Mouse (Mus musculus): Measurements from ENCODE around the gene Nr1h3. TPM values are rescaled to one million over a fixed set of nuclear protein-coding genes. Genes with fewer than 3 reads are reported as not detected.

The Nr1h3 gene
- polyA plus RNA-seq, 1 experiment from 2014 or later = 2.1 TPM

DNA sequence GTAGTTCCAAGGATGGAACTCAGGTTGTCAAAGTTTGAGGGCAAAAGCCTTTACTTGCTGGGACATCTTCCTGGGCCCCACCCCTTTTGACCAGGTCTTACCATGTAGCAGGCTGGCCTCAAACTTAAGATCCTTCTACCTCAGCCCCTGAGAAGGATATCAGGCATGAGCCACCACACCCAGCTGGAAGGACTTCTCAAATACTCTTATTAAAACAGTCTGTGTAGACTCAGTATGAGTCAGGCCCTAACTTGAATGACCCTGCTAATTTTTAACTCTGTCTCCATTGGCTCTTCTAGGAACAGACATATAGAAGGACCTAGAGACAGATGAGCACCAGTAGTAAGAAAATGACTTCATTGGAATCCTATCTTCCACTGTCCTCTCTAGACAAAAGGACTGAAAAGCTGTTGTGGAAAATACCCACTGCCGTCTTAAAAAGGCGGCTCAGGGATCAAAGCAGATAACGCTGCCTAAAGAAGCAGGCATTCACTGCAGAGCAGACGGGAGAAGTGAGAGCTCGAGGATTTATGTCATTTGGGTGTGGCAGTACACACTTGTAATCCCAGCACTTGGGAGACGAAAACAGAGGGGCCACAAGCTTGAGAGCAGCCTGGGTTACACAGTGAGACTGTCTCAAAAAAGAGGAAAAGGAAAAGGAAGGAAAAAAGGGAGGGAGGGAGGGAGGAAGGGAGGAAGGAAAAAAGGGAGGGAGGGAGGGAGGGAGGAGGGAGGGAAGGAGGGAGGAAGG, 45.5 kb downstream of the Nr1h3 start:
- Histone ChIP-seq H3K27me3 (no peaks in the 10 kb centered on the region), H3K36me3 (peaks cover 94% of the 10 kb centered on the region), H3K27ac (no peak overlapping the region), H3K9me3 (no peaks in the 10 kb centered on the region), H3K4me3 (replicated peaks) (no peak overlapping the region), H3K9ac (replicated peaks) (no peak overlapping the region), H3K4me1 (replicated peaks) (no peaks in the 10 kb centered on the region), H3K4me2 (replicated peaks) (no peak overlapping the region)
- WGBS = 27% methylated on average over 6 of the region's 6 CpGs
- no peak for ATAC-seq

DNA sequence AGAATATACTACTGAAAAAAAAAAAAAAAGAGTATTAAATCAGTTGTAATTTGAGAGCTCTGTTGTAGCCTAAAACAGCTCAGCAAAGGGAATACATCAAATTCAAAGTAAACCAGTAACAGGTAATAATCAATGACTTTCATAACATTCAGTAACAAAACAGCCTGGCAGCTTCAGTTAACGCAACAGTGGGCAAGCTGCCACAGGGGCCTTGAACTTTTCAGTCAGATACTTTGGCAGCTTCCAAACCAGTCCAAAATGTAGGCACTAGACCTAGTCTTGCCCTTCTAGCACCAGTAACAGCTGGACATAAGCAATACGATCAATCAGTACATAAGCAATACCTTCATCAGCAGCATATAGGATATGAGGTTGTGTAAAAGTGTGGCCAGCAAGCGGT, 48.5 kb downstream of the Nr1h3 start:
- Histone ChIP-seq H3K4me1 (replicated peaks) (no peaks in the 10 kb centered on the region), H3K36me3 (peaks cover 90% of the 10 kb centered on the region), H3K9me3 (no peaks in the 10 kb centered on the region), H3K27me3 (no peaks in the 10 kb centered on the region), H3K4me3 (replicated peaks) (no peak overlapping the region), H3K27ac (no peak overlapping the region), H3K9ac (replicated peaks) (no peak overlapping the region), H3K4me2 (replicated peaks) (no peak overlapping the region)
- 99% methylated on average over 3 of the region's 3 CpGs for WGBS
- no peak for ATAC-seq

DNA sequence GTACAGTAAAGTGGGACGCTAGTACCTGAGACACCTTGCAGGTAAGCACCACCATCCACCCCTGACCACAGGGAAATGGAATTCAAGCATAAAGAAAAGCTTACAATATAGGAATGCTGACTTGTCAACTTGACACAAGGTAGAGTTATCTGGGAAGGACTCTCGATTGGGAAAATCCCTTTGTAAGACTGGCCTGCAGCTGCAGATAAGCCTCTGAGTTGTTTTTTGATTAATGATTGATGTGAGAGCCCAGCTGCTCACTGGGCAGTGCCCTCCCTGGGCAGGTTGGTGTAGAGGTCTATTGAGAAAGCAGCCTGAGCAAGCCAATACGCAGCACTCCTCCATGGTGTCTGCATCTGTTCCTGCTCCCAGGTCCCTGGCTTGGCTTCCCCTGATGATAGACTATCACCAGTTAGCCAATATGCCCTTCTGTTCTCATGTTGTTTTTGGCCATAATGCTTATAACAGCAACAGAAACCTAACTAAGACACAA, 49.7 kb downstream of the Nr1h3 start:
- Histone ChIP-seq H3K9me3 (no peaks in the 10 kb centered on the region), H3K4me1 (replicated peaks) (no peaks in the 10 kb centered on the region), H3K9ac (replicated peaks) (no peak overlapping the region), H3K4me2 (replicated peaks) (no peak overlapping the region), H3K27ac (no peak overlapping the region), H3K36me3 (peaks cover 85% of the 10 kb centered on the region), H3K4me3 (replicated peaks) (no peak overlapping the region), H3K27me3 (no peaks in the 10 kb centered on the region)
- 89% methylated on average over 3 of the region's 3 CpGs for WGBS
- no peak for ATAC-seq

DNA sequence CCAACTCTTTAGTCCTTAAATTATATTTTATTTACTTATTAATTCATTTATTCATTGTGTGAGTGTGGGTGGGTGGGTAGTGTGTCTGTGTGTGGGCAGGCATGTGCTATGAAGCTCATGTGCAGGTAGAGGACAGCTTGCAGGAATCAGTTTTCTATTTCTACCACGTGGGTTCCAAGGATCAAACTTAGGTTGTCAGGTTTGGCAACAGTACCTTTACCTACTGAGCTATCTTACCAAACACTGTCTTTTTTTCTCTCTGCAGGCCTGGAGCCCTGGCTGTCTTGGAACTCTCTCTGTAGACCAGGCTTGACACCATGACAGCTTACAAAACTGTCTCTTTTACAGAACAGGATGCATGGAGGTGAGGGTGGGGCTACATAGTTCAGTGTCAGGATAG, 51.3 kb downstream of the Nr1h3 start:
- no peak overlapping the region for H3K27ac ChIP-seq
- H3K4me3 ChIP-seq (replicated peaks) = no peak overlapping the region
- ATAC-seq = no peak
- peaks cover 77% of the 10 kb centered on the region for H3K36me3 ChIP-seq
- 88% methylated on average over 1 of the region's 1 CpGs for WGBS
- no peak overlapping the region for H3K9ac ChIP-seq (replicated peaks)
- H3K4me1 ChIP-seq (replicated peaks) = no peaks in the 10 kb centered on the region
- no peaks in the 10 kb centered on the region for H3K27me3 ChIP-seq
- no peak overlapping the region for H3K4me2 ChIP-seq (replicated peaks)
- H3K9me3 ChIP-seq = no peaks in the 10 kb centered on the region

DNA sequence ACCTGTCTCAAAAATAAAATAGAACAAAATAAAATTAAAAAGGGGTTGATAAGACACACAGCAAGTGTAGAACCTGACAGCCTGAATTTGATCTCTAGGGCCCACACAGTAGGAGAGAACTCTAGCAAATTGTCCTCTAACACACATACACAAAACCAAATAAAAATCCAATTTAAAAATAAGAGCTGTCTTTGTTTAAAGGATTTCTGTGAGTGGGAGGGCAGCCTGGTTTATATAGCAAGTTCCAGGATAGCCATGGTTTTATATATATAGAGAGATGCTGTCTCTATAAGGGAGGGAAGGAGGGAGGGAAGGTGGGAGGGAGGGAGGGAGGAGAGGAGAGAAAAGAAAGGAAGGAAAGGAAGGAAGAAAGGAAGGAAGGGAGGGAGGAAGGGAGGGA, 54.5 kb downstream of the Nr1h3 start:
- H3K4me2 ChIP-seq (replicated peaks) = no peak overlapping the region
- H3K27ac ChIP-seq = no peak overlapping the region
- no peaks in the 10 kb centered on the region for H3K4me1 ChIP-seq (replicated peaks)
- H3K9me3 ChIP-seq = no peaks in the 10 kb centered on the region
- H3K27me3 ChIP-seq = no peaks in the 10 kb centered on the region
- no peak overlapping the region for H3K9ac ChIP-seq (replicated peaks)
- H3K36me3 ChIP-seq = peaks cover 78% of the 10 kb centered on the region
- H3K4me3 ChIP-seq (replicated peaks) = no peak overlapping the region
- no peak for ATAC-seq

DNA sequence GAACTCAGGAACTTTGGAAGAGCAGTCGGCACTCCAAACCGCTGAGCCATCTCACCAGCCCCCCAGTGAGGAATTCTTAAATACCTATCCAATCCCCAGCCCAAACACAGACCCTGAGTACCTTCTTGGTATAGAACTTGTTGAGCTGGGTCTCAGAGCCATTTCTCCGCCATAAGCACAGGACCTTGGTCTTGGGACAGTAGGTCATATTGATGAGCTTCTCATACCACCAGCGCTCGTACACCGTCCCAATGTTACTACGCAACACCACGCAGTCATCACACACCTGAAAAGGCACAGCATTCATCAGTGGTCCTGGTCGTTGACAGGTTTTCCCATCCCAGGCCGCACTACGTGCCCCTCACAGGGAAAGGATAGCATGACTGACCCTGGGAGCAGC, 59.2 kb downstream of the Nr1h3 start:
- ATAC-seq = no peak
- Histone ChIP-seq H3K27ac (no peak overlapping the region), H3K4me2 (replicated peaks) (no peak overlapping the region), H3K4me1 (replicated peaks) (no peaks in the 10 kb centered on the region), H3K9ac (replicated peaks) (no peak overlapping the region), H3K36me3 (peaks cover 86% of the 10 kb centered on the region), H3K4me3 (replicated peaks) (no peak overlapping the region), H3K9me3 (no peaks in the 10 kb centered on the region), H3K27me3 (no peaks in the 10 kb centered on the region)
- 95% methylated on average over 11 of the region's 11 CpGs for WGBS

DNA sequence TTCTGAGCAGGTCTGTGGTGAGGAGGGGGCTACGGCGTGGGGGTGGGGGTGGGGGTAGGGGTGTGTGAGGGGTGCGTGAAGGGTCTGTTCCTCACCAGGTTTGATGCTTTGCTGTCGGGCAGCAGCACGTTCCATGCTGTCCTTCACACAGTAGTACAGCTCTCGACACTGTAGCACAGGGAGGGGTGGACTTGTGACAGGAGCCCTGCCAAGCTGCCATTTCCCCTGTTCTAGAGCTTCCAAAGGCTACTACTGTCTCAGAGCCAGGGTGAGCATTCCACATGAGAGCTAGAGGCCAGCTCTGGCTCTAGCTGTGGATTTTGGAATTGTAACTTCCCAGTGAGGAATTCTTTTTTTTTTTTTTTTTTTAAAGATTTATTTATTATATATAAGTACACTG, 59.7 kb downstream of the Nr1h3 start:
- no peak overlapping the region for H3K27ac ChIP-seq
- H3K4me2 ChIP-seq (replicated peaks) = no peak overlapping the region
- no peak overlapping the region for H3K9ac ChIP-seq (replicated peaks)
- no peaks in the 10 kb centered on the region for H3K4me1 ChIP-seq (replicated peaks)
- no peaks in the 10 kb centered on the region for H3K27me3 ChIP-seq
- H3K4me3 ChIP-seq (replicated peaks) = no peak overlapping the region
- WGBS = 89% methylated on average over 6 of the region's 6 CpGs
- no peaks in the 10 kb centered on the region for H3K9me3 ChIP-seq
- no peak for ATAC-seq
- peaks cover 91% of the 10 kb centered on the region for H3K36me3 ChIP-seq

DNA sequence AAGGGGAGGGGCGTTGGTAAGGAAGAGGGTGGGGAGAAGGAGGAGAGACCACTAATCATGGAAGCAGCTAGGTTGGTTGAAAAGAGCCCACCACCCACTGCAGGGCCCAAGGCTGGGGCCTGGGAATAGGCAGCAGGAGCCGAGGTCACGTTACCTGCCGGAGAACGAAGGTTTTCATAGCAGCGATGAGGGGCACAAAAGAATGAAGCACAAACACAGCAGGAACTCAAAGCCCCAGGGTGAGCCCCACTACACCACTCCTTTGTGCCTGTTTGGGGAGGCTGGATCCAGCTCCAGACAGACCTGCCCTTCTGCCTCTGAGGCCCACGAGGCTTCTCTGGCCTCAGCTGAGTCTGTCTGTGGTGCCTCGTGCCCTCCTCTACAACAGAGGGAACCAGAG, 62.9 kb downstream of the Nr1h3 start:
- H3K27me3 ChIP-seq = no peaks in the 10 kb centered on the region
- peaks cover 83% of the 10 kb centered on the region for H3K36me3 ChIP-seq
- H3K27ac ChIP-seq = no peak overlapping the region
- WGBS = 79% methylated on average over 8 of the region's 8 CpGs
- ATAC-seq = no peak
- H3K4me3 ChIP-seq (replicated peaks) = no peak overlapping the region
- no peak overlapping the region for H3K4me2 ChIP-seq (replicated peaks)
- H3K9ac ChIP-seq (replicated peaks) = no peak overlapping the region
- no peaks in the 10 kb centered on the region for H3K4me1 ChIP-seq (replicated peaks)
- H3K9me3 ChIP-seq = no peaks in the 10 kb centered on the region

DNA sequence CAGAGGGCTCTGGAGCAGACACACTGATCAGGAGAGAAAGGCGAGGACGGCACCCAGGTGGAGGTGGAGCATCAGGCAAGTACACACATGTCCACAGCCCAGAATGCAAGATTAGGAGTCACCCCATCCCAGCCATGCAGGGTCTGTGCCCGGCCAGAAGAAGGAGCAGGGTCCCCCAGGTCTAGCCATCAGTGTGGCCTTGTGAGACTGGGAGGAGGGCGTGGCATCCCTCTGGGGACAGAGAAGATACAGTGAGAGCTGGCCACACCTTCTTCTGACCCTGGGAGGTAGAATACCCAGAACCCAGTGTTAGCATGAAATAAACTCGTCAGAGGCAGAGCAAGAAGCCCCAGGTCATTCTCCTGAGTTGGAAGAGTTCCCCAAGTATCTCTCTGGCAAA, 63.3 kb downstream of the Nr1h3 start:
- H3K27ac ChIP-seq = no peak overlapping the region
- H3K36me3 ChIP-seq = peaks cover 79% of the 10 kb centered on the region
- no peaks in the 10 kb centered on the region for H3K4me1 ChIP-seq (replicated peaks)
- WGBS = 73% methylated on average over 5 of the region's 5 CpGs
- no peak overlapping the region for H3K4me2 ChIP-seq (replicated peaks)
- no peaks in the 10 kb centered on the region for H3K27me3 ChIP-seq
- no peaks in the 10 kb centered on the region for H3K9me3 ChIP-seq
- H3K9ac ChIP-seq (replicated peaks) = no peak overlapping the region
- no peak for ATAC-seq
- no peak overlapping the region for H3K4me3 ChIP-seq (replicated peaks)

DNA sequence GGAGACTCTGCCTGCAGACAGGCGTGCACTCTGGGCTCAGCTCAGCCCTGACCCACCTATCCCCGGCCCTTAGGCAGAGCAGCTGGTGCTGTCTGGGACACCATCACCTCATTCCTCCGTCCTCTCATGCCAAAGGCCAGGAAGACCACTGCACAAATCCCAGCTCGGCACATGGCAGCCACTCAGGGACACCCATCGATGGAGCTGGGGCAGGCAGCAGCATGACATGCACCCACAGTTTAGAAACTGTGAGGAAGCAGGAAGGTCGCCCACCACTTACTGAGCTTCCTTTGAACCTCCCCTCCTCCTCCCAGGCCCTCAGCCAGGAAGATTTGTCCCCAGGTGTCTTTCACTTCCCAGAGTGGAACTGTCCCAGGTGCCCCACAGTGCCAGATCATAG, 65.2 kb downstream of the Nr1h3 start:
- ATAC-seq = no peak
- 81% methylated on average over 6 of the region's 6 CpGs for WGBS
- no peak overlapping the region for H3K9ac ChIP-seq (replicated peaks)
- no peaks in the 10 kb centered on the region for H3K9me3 ChIP-seq
- no peak overlapping the region for H3K27ac ChIP-seq
- H3K4me2 ChIP-seq (replicated peaks) = no peak overlapping the region
- no peak overlapping the region for H3K4me3 ChIP-seq (replicated peaks)
- peaks cover 62% of the 10 kb centered on the region for H3K36me3 ChIP-seq
- no peaks in the 10 kb centered on the region for H3K4me1 ChIP-seq (replicated peaks)
- no peaks in the 10 kb centered on the region for H3K27me3 ChIP-seq

DNA sequence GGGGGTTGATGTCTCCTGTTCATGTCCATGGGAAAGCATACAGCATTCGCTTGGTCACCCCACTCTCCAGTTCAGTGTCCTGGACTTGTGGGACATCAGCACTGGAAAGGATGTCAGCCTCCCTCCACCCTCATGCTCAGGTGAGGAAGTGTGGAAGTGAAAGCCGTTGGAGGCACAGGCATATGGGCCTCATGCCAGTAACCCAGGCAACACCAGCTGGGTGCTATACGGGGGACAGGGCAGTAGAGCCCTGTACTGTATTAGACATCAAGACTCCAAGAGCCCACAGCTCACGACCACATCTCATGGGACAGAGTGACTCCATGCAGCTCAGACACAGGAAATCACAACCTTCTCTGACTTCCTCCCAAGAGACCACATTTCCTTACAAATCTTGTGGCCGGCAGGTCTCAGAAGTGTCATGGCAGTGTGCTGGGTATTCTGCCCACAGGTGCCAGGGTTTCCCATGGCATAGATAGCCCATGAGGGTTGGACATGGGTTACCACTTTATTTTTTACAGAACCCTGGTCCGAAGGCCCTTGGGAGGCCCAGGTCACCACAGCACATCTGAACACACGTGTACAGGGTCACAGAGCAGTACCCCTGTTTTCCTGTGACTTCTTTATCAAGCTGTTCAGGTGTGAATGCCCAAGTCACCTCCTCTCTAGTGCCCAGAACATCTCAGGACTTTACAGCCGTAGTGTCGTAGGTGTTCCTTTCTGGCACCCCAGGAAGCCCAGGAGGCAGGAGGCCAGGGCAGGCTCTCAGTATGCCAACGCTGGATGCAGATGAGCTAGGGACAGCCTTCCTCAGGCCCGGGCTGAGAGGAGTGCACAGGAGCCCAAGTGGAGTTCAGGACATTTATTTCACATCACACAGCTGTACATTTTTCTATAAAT, 65.9 kb downstream of the Nr1h3 start:
- no peak overlapping the region for H3K4me2 ChIP-seq (replicated peaks)
- ATAC-seq = no peak
- peaks cover 55% of the 10 kb centered on the region for H3K36me3 ChIP-seq
- H3K9me3 ChIP-seq = no peaks in the 10 kb centered on the region
- H3K4me3 ChIP-seq (replicated peaks) = no peak overlapping the region
- no peak overlapping the region for H3K27ac ChIP-seq
- H3K27me3 ChIP-seq = no peaks in the 10 kb centered on the region
- no peak overlapping the region for H3K9ac ChIP-seq (replicated peaks)
- 90% methylated on average over 11 of the region's 11 CpGs for WGBS
- no peaks in the 10 kb centered on the region for H3K4me1 ChIP-seq (replicated peaks)

Measured in midbrain, embryonic 13.5 days (tissue).